Mouse (Mus musculus) C2C12 (cell line): Measurements from ENCODE around the gene Grik4.

Source experiments
- CEBPB ChIP-seq: IDR thresholded peaks from one replicate; pipeline ENCODE4 v1.6.1; 2011; ENCODE audit warnings: low read depth, mild to moderate bottlenecking, control low read depth, moderate library complexity
- CTCF ChIP-seq: IDR thresholded peaks from one replicate; pipeline ENCODE4 v1.5.1; 2011; ENCODE audit not compliant: control insufficient read depth, insufficient read depth, insufficient read length
- MAX ChIP-seq: IDR thresholded peaks from one replicate; pipeline ENCODE4 v1.6.1; 2011; ENCODE audit warnings: mild to moderate bottlenecking, control low read depth
- MYOD1 ChIP-seq: IDR thresholded peaks from one replicate; pipeline ENCODE4 v1.6.1; 2011; ENCODE audit warnings: low read depth; ENCODE audit not compliant: control insufficient read depth, insufficient read length
- MYOG ChIP-seq: IDR thresholded peaks from one replicate; pipeline ENCODE4 v1.6.1; 2011; ENCODE audit not compliant: control insufficient read depth, insufficient read length; ENCODE audit errors: extremely low read depth
- USF1 ChIP-seq: IDR thresholded peaks from one replicate; pipeline ENCODE4 v1.6.1; 2011; ENCODE audit warnings: low read depth, mild to moderate bottlenecking, control low read depth, moderate library complexity

DNA sequence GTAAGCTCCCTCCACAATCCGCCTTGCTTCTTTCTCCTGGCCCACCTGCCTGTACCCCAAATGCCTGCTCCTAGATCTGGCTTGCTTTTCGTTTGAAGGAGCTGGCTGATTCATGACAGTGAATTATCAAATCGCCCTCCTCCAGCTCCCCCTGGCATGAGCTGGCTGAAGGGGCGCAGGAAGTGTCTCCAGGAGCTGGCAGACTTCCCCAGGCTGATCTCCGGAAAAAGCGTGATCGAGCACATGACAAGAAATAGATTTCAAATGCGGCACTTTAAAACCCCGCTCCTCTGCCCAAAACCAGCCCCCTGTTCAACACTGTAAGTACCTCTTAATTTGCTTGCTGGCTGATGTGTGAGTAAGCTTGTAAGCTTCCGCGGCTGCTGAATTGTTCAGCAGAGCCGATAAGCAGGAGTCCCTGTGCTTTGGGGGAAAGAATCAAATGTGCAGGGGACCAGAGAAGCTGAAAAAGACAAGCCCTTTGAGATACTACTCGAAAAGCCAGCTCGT lies 331.8 kb downstream of the Grik4 start:
- TF ChIP-seq CTCF (no peak), MYOG (no peak), MAX (no peak), USF1 (no peak), CEBPB (no peak), MYOD1 (no peak)
